Mouse (Mus musculus) CD4-positive naive resting alpha-beta T cell, adult 76 days (primary cell): ENCODE results near the gene Acvrl1. TPM values are rescaled to one million over a fixed set of nuclear protein-coding genes. Genes with fewer than 3 reads are reported as not detected.

Experiments used
- total RNA-seq: library from RNA; stranded (reverse); gene quantifications from one replicate; pipeline ENCODE4 v1.2.4, GENCODE M21; 2023

The Acvrl1 gene
- 20.9 TPM for total RNA-seq

GRCm38 (mm10) chr15:101128181-101129089 lies at the start of gene Acvrl1:
Gene Acvrl1 (plus strand): TSS chr15:101128522.

GRCm38 (mm10) chr15:101115511-101116110 lies 12.7 kb upstream of the Acvrl1 start, which contains the start of gene Ankrd33:
Gene Ankrd33 (plus strand): TSS chr15:101115755.

DNA sequence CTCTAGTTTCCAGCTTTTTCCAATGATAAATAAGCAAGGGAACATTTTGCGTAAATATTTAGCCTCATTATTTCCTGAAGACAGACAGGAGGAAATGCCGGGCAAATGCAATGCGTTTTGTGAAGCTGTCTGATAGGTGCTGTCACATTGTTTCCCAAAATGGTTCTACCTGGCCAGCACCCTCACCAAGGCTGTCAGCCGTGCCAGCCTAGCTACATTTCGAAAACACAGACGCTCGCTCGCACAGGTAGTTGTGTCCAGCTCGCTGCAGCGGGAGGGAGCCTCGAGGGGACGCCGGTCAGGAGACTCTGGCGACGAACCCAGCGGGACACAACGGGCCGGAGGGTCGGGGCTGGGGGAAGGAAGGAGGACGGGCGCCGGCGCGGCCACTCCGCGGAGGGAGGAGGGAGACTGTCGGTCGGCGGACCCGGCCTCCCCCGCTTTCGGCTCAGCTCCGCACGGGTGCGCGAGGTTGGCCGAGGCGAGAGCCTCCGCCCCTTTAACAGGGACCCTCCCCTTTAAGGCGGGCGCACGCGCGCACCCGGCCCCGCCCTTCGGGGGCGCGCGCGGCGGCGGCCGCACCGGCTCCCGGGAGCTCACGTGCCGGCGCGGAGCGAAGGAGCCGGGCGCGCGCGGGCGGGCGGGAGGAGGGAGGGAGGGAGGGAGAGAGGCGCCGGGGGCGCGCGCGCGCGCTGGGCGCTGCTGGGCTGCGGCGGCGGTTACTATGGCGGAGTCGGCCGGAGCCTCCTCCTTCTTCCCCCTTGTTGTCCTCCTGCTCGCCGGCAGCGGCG lies 45.3 kb downstream of the Acvrl1 start, which contains the start of gene Acvr1b:
Gene Acvr1b, plus strand, starts transcription at position 647 of the 791 bp plus-strand sequence.

Other genes with a start within 250 kb of the Acvrl1 start
- not detected for gene Gm47841, start 81.1 kb upstream of the Acvrl1 start, total RNA-seq
- not detected for gene Fignl2, start 50.0 kb upstream of the Acvrl1 start, total RNA-seq
- gene Ankrd33, start 12.8 kb upstream of the Acvrl1 start, total RNA-seq: not detected
- 31.3 TPM for gene Acvr1b, start 45.5 kb downstream of the Acvrl1 start, total RNA-seq
- gene Grasp, start 95.7 kb downstream of the Acvrl1 start, total RNA-seq: 14.9 TPM
- gene Nr4a1, start 125.7 kb downstream of the Acvrl1 start, total RNA-seq: 353 TPM
- gene Atg101, start 155.8 kb downstream of the Acvrl1 start, total RNA-seq: 72.6 TPM
- gene 6030408B16Rik, start 164.7 kb downstream of the Acvrl1 start, total RNA-seq: 1.2 TPM
- gene Krt80, start 241.6 kb downstream of the Acvrl1 start, total RNA-seq: 1.6 TPM